ENCODE assay signal across 27 mouse cellular contexts in the genomic region with DNA sequence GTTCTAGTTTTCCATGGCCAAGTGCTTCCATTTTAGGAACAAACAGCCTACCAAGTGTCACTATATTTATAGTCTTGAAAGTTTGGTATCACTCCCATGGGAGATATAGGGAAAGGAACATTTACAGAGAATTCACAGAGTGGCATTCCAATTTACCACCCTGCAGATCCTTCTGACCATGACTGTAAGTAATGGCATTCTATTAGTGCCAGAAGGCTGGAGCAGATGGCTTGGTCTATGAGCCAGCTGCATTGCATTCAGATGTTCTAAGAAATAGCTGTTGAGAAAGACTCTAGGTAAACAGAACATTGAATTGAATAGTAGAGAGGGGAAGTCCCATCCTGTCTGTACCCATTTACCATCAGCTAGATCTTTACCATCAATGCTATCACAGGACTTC.
A peak's percentile ranks its signal among the peaks of the same experiment; 100 is the strongest.
DNase-seq lines count a peak whose midpoint lies in the region; ATAC-seq and TF ChIP-seq lines count a peak whose summit lies in the region.
"Had no signal": no experiment of that assay in that cellular context is flagged by ENCODE, and none has a peak within 500 bp of the region (broad histone marks: within the 10 kb centered on the region; RNA-seq: fewer than 3 reads in every experiment).

No protein-coding gene starts in this region.

- no peak for DNase-seq in cerebellum, postnatal 4 days (ENCODE audit: low spot score in 2 of 2)
- DNase-seq in cerebellum, adult 11-12 months, result peak; percentile 73
- DNase-seq in cerebellum, postnatal 10 days, result peak; percentile 61 to 66
- DNase-seq in layer of hippocampus, adult 8-10 months (ENCODE audit: low spot score in 2 of 2), result peak; percentile 29 to 77
- DNase-seq in kidney, adult 2 months, result no peak
- DNase-seq in left cerebral cortex, postnatal 4 days, result no peak
- no peak for DNase-seq in spleen, adult 12 weeks (ENCODE audit: low spot score)
- DNase-seq: adrenal gland, adult 8-10 months; gastrocnemius, postnatal 25 days; heart, adult 18-20 months; heart, postnatal 10 days; kidney, postnatal 4 days; liver, embryonic 13.5 days; lung, embryonic 14.5 days; lung, postnatal 36 days; right cerebral cortex, postnatal 4 days; thymus, adult 18-20 months; thymus, postnatal 36 days had no signal

- peak; percentile 56; the same call in 1 of the 2 replicates for ATAC-seq in cerebellum, adult (ENCODE audit: insufficient number of reproducible peaks, low FRiP score, low TSS enrichment)
- ATAC-seq: activated CD4-positive, CD25-positive, alpha-beta regulatory T cell, adult 4 months; forebrain, embryonic 16.5 days; intestine, postnatal 0 days; midbrain, embryonic 15.5 days had no signal

- intact Hi-C loops in left cerebral cortex, postnatal 4 days (cut with DNase I), result no loop called here

- no peak overlapping the region for H3K4me3 ChIP-seq in kidney, adult 2 months (ENCODE audit: insufficient read depth, low read depth, low read length)
- H3K4me3 ChIP-seq: embryonic facial prominence, embryonic 15.5 days; heart, embryonic 12.5 days; liver, embryonic 13.5 days; megakaryocyte, embryonic 14.5 days; midbrain, embryonic 15.5 days; stomach, embryonic 15.5 days had no signal

- TF ChIP-seq CTCF in kidney, adult 2 months (conservative IDR thresholded peaks at IDR 0.05; ENCODE audit: insufficient read depth, insufficient read length, low read depth, low read length), result no peak

- no peak for TF ChIP-seq POLR2A in kidney, adult 2 months (IDR thresholded peaks at IDR 0.05; ENCODE audit: low read depth, low read length)

- H3K4me1 ChIP-seq in kidney, adult 2 months (ENCODE audit: control insufficient read depth, insufficient read depth, low read length), result no peaks in the 10 kb centered on the region
- H3K4me1 ChIP-seq: embryonic facial prominence, embryonic 15.5 days; heart, embryonic 12.5 days; liver, embryonic 13.5 days; megakaryocyte, embryonic 14.5 days; midbrain, embryonic 15.5 days; stomach, embryonic 15.5 days had no signal

- H3K36me3 ChIP-seq in kidney, adult 2 months (ENCODE audit: control insufficient read depth, insufficient read depth, low read length), result no peaks in the 10 kb centered on the region
- H3K36me3 ChIP-seq: embryonic facial prominence, embryonic 15.5 days; heart, embryonic 12.5 days; liver, embryonic 13.5 days; midbrain, embryonic 15.5 days; stomach, embryonic 15.5 days had no signal

- H3K27ac ChIP-seq in kidney, adult 2 months (ENCODE audit: insufficient read depth, low read depth, low read length), result no peak overlapping the region
- H3K27ac ChIP-seq: embryonic facial prominence, embryonic 15.5 days; liver, embryonic 13.5 days; midbrain, embryonic 15.5 days; stomach, embryonic 15.5 days had no signal

- no peaks in the 10 kb centered on the region for H3K27me3 ChIP-seq in kidney, adult 2 months (replicated peaks; ENCODE audit: control insufficient read depth, insufficient read depth, low read length)
- H3K27me3 ChIP-seq: embryonic facial prominence, embryonic 15.5 days; heart, embryonic 12.5 days; liver, embryonic 13.5 days; megakaryocyte, embryonic 14.5 days; midbrain, embryonic 15.5 days; stomach, embryonic 15.5 days had no signal

Comparison
In these comparisons a context has a peak if more than half of its experiments do, and no peak if none do; other contexts are left out.
1. DNase-seq: peak in cerebellum, adult 11-12 months (single experiment), cerebellum, postnatal 10 days (2 of 2) and layer of hippocampus, adult 8-10 months (2 of 2); none in cerebellum, postnatal 4 days (0 of 2), kidney, adult 2 months (single experiment), left cerebral cortex, postnatal 4 days (single experiment) and spleen, adult 12 weeks (single experiment).